ENCODE assay signal across 31 mouse cellular contexts in genomic region chr6:4496428-4496827, GRCm38 (mm10).
"Had no signal": no experiment of that assay in that cellular context is flagged by ENCODE, and none has a peak within 500 bp of the region (broad histone marks: within the 10 kb centered on the region; RNA-seq: fewer than 3 reads in every experiment).

No protein-coding gene starts in this region.

- H3K4me1 ChIP-seq: limb, embryonic 12.5 days; limb, embryonic 13.5 days; limb, embryonic 15.5 days; liver, embryonic 12.5 days; liver, embryonic 13.5 days; liver, embryonic 15.5 days; lung, embryonic 15.5 days; midbrain, embryonic 10.5 days; midbrain, embryonic 12.5 days; midbrain, embryonic 13.5 days; midbrain, embryonic 15.5 days; neural tube, embryonic 12.5 days had no signal

- H3K4me3 ChIP-seq: left cerebral cortex, adult 2 months; limb, embryonic 12.5 days; limb, embryonic 13.5 days; limb, embryonic 15.5 days; liver, embryonic 12.5 days; liver, embryonic 13.5 days; liver, embryonic 15.5 days; lung, embryonic 15.5 days; megakaryocyte, embryonic 14.5 days; midbrain, embryonic 10.5 days; midbrain, embryonic 12.5 days; midbrain, embryonic 13.5 days; midbrain, embryonic 15.5 days; neural tube, embryonic 12.5 days had no signal

- H3K9me3 ChIP-seq: limb, embryonic 12.5 days; limb, embryonic 13.5 days; limb, embryonic 15.5 days; liver, embryonic 12.5 days; liver, embryonic 13.5 days; liver, embryonic 15.5 days; lung, embryonic 15.5 days; megakaryocyte, embryonic 14.5 days; midbrain, embryonic 10.5 days; midbrain, embryonic 12.5 days; midbrain, embryonic 13.5 days; midbrain, embryonic 15.5 days; neural tube, embryonic 12.5 days had no signal

- H3K27me3 ChIP-seq: limb, embryonic 12.5 days; limb, embryonic 13.5 days; limb, embryonic 15.5 days; liver, embryonic 12.5 days; liver, embryonic 13.5 days; liver, embryonic 15.5 days; lung, embryonic 15.5 days; megakaryocyte, embryonic 14.5 days; midbrain, embryonic 12.5 days; midbrain, embryonic 13.5 days; midbrain, embryonic 15.5 days; neural tube, embryonic 12.5 days had no signal

- H3K4me2 ChIP-seq: limb, embryonic 12.5 days; limb, embryonic 13.5 days; limb, embryonic 15.5 days; liver, embryonic 11.5 days; liver, embryonic 12.5 days; liver, embryonic 13.5 days; liver, embryonic 15.5 days; lung, embryonic 14.5 days; lung, embryonic 15.5 days; midbrain, embryonic 11.5 days; midbrain, embryonic 12.5 days; midbrain, embryonic 13.5 days; midbrain, embryonic 15.5 days; neural tube, embryonic 12.5 days had no signal

- H3K9ac ChIP-seq: limb, embryonic 12.5 days; limb, embryonic 13.5 days; limb, embryonic 15.5 days; liver, embryonic 12.5 days; liver, embryonic 13.5 days; liver, embryonic 14.5 days; liver, embryonic 15.5 days; liver, postnatal 0 days; lung, embryonic 14.5 days; lung, embryonic 15.5 days; midbrain, embryonic 12.5 days; midbrain, embryonic 13.5 days; midbrain, embryonic 15.5 days; neural tube, embryonic 12.5 days had no signal

- H3K36me3 ChIP-seq: limb, embryonic 12.5 days; limb, embryonic 13.5 days; limb, embryonic 15.5 days; liver, embryonic 12.5 days; liver, embryonic 13.5 days; liver, embryonic 15.5 days; lung, embryonic 15.5 days; midbrain, embryonic 10.5 days; midbrain, embryonic 12.5 days; midbrain, embryonic 13.5 days; midbrain, embryonic 15.5 days; neural tube, embryonic 12.5 days had no signal

- DNase-seq: left cerebral cortex, postnatal 4 days; liver; liver, embryonic 13.5 days; liver, postnatal 0 days; lung, adult 18-20 months; lung, adult 2 months; lung, embryonic 14.5 days; lung, postnatal 10 days; lung, postnatal 14 days; lung, postnatal 36 days; lung, postnatal 4 days; midbrain, embryonic 14.5 days had no signal

- H3K27ac ChIP-seq: left cerebral cortex, adult 2 months; limb, embryonic 12.5 days; limb, embryonic 13.5 days; limb, embryonic 15.5 days; liver, embryonic 12.5 days; liver, embryonic 13.5 days; liver, embryonic 14.5 days; liver, embryonic 15.5 days; lung, embryonic 15.5 days; macrophage; midbrain, embryonic 10.5 days; midbrain, embryonic 12.5 days; midbrain, embryonic 13.5 days; midbrain, embryonic 15.5 days; neural tube, embryonic 12.5 days had no signal

- ATAC-seq: liver, embryonic 12.5 days; liver, postnatal 0 days; lung, postnatal 0 days; midbrain, embryonic 13.5 days; midbrain, embryonic 15.5 days; midbrain, embryonic 16.5 days had no signal
